11 mouse cellular contexts compared by ENCODE assay signal in the genomic region with DNA sequence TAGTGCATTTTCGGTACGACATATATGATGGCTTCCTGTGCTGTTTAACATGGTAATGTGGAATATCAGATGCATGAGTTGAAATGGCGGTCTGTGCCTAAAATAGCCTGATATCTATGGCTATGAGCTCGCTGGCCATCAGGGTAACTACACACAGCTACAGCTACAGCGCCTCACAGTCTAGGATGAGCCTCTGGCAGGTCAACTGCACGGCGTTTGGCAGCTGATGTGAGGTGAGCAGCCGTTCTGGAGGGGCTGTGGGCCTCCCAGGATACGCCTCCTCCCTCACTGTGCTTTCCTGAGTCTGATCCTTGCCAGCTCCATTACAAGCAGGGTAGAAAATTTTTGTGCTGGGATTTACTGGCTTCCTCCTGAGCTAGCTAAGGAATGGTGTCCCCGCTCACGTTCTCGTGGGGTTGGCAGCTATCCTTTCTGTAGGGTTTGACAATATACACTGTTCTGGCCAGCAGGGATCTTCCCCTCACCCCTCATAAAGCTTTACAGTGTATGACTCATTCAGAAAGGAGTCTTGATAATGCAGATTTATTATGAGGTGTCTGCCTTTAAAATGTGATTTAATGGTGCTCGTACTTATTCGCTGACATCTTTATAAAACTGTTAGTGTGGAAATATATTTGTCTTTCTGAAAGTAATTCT.
A peak's percentile ranks its signal among the peaks of the same experiment; 100 is the strongest.
DNase-seq lines count a peak whose midpoint lies in the region; ATAC-seq and TF ChIP-seq lines count a peak whose summit lies in the region.
"Had no signal": no experiment of that assay in that cellular context is flagged by ENCODE, and none has a peak within 500 bp of the region (broad histone marks: within the 10 kb centered on the region; RNA-seq: fewer than 3 reads in every experiment).

No protein-coding gene starts in this region.

- no peaks in the 10 kb centered on the region for H3K27me3 ChIP-seq in forebrain, embryonic 12.5 days
- H3K27me3 ChIP-seq in forebrain, postnatal 0 days (ENCODE audit: insufficient read depth, low read length) = no peaks in the 10 kb centered on the region
- no peaks in the 10 kb centered on the region for H3K27me3 ChIP-seq in stomach, embryonic 14.5 days (ENCODE audit: control insufficient read depth, insufficient read depth, low read length)
- no peaks in the 10 kb centered on the region for H3K27me3 ChIP-seq in stomach, postnatal 0 days (ENCODE audit: control insufficient read depth, insufficient read depth, low read length)
- no peaks in the 10 kb centered on the region for H3K27me3 ChIP-seq in limb, embryonic 12.5 days
- no peaks in the 10 kb centered on the region for H3K27me3 ChIP-seq in stomach, embryonic 16.5 days (ENCODE audit: control insufficient read depth, insufficient read depth, low read length)
- H3K27me3 ChIP-seq: liver, embryonic 13.5 days had no signal

- H3K4me3 ChIP-seq in forebrain, embryonic 12.5 days (replicated peaks) = no peak overlapping the region
- H3K4me3 ChIP-seq in forebrain, postnatal 0 days (ENCODE audit: low read depth, low read length) = no peak overlapping the region
- no peak overlapping the region for H3K4me3 ChIP-seq in stomach, embryonic 14.5 days (ENCODE audit: low read depth, low read length)
- H3K4me3 ChIP-seq in stomach, postnatal 0 days (ENCODE audit: low read depth, low read length) = no peak overlapping the region
- no peak overlapping the region for H3K4me3 ChIP-seq in limb, embryonic 12.5 days (replicated peaks)
- H3K4me3 ChIP-seq in stomach, embryonic 16.5 days (replicated peaks; ENCODE audit: low read length) = no peak overlapping the region
- H3K4me3 ChIP-seq: liver, embryonic 13.5 days had no signal

- WGBS in forebrain, embryonic 12.5 days = 75% methylated on average over 14 of the region's 14 CpGs
- WGBS in forebrain, postnatal 0 days = 52% methylated on average over 14 of the region's 14 CpGs
- WGBS in stomach, embryonic 14.5 days = 55% methylated on average over 14 of the region's 14 CpGs
- 56% methylated on average over 14 of the region's 14 CpGs for WGBS in stomach, postnatal 0 days
- WGBS in limb, embryonic 12.5 days = 57% methylated on average over 14 of the region's 14 CpGs
- 55% methylated on average over 14 of the region's 14 CpGs for WGBS in stomach, embryonic 16.5 days

- H3K9me3 ChIP-seq in forebrain, embryonic 12.5 days = no peaks in the 10 kb centered on the region
- H3K9me3 ChIP-seq in forebrain, postnatal 0 days (ENCODE audit: low read length) = no peaks in the 10 kb centered on the region
- H3K9me3 ChIP-seq in stomach, embryonic 14.5 days (ENCODE audit: control insufficient read depth, low read depth, low read length) = no peaks in the 10 kb centered on the region
- H3K9me3 ChIP-seq in stomach, postnatal 0 days (ENCODE audit: control insufficient read depth, low read length) = no peaks in the 10 kb centered on the region
- no peaks in the 10 kb centered on the region for H3K9me3 ChIP-seq in limb, embryonic 12.5 days
- no peaks in the 10 kb centered on the region for H3K9me3 ChIP-seq in stomach, embryonic 16.5 days (replicated peaks; ENCODE audit: control insufficient read depth, low read length)
- H3K9me3 ChIP-seq: liver, embryonic 13.5 days had no signal

- H3K4me1 ChIP-seq in forebrain, embryonic 12.5 days = peaks cover 55% of the 10 kb centered on the region
- H3K4me1 ChIP-seq in forebrain, postnatal 0 days (ENCODE audit: insufficient read depth) = no peaks in the 10 kb centered on the region; the same call in 1 of the 2 replicates
- peaks cover 19% of the 10 kb centered on the region; the same call in 1 of the 2 replicates for H3K4me1 ChIP-seq in stomach, embryonic 14.5 days (ENCODE audit: control insufficient read depth, insufficient read depth, low read length)
- no peaks in the 10 kb centered on the region for H3K4me1 ChIP-seq in stomach, postnatal 0 days (replicated peaks; ENCODE audit: control insufficient read depth, insufficient read depth)
- peaks cover 58% of the 10 kb centered on the region for H3K4me1 ChIP-seq in limb, embryonic 12.5 days (replicated peaks)
- H3K4me1 ChIP-seq in stomach, embryonic 16.5 days (ENCODE audit: control insufficient read depth, insufficient read depth, low read length) = peaks cover 32% of the 10 kb centered on the region

- no peak for TF ChIP-seq CTCF in forebrain, postnatal 0 days (IDR thresholded peaks at IDR 0.05; ENCODE audit: low read depth)
- TF ChIP-seq CTCF in stomach, postnatal 0 days (IDR thresholded peaks at IDR 0.05; ENCODE audit: low read depth) = no peak

- no peaks in the 10 kb centered on the region for H3K36me3 ChIP-seq in forebrain, embryonic 12.5 days (replicated peaks)
- no peaks in the 10 kb centered on the region for H3K36me3 ChIP-seq in forebrain, postnatal 0 days (ENCODE audit: insufficient read depth)
- no peaks in the 10 kb centered on the region for H3K36me3 ChIP-seq in stomach, embryonic 14.5 days (ENCODE audit: control insufficient read depth, insufficient read depth, low read length)
- no peaks in the 10 kb centered on the region for H3K36me3 ChIP-seq in stomach, postnatal 0 days (ENCODE audit: control insufficient read depth, insufficient read depth, low read length)
- H3K36me3 ChIP-seq in limb, embryonic 12.5 days = no peaks in the 10 kb centered on the region
- H3K36me3 ChIP-seq in stomach, embryonic 16.5 days (ENCODE audit: control insufficient read depth, insufficient read depth, low read length) = no peaks in the 10 kb centered on the region
- H3K36me3 ChIP-seq: liver, embryonic 13.5 days had no signal

- no peak for DNase-seq in forebrain, postnatal 0 days
- no peak for DNase-seq in stomach, postnatal 0 days (ENCODE audit: low spot score)
- no peak for DNase-seq in ovary, postnatal 36 days (ENCODE audit: low spot score)
- DNase-seq: kidney, postnatal 14 days; liver, embryonic 13.5 days; thymus, adult 18-20 months had no signal

- ATAC-seq in forebrain, embryonic 12.5 days (ENCODE audit: low FRiP score) = no peak
- no peak for ATAC-seq in forebrain, postnatal 0 days
- peak; percentile 53; the same call in 1 of the 2 replicates for ATAC-seq in stomach, embryonic 14.5 days (ENCODE audit: insufficient number of reproducible peaks, insufficient read depth, low FRiP score, low read depth)
- no peak for ATAC-seq in stomach, postnatal 0 days (ENCODE audit: low FRiP score, low TSS enrichment)
- ATAC-seq in limb, embryonic 12.5 days (ENCODE audit: insufficient number of reproducible peaks, insufficient read depth, low FRiP score, low TSS enrichment, low read depth) = no peak
- ATAC-seq in stomach, embryonic 16.5 days (ENCODE audit: insufficient read depth, low FRiP score) = peak; percentile 37; the same call in 1 of the 2 replicates
- no peak for ATAC-seq in CD4-positive, CD25-positive, alpha-beta regulatory T cell, adult 4 months

- TF ChIP-seq EP300 in stomach, postnatal 0 days (optimal IDR thresholded peaks at IDR 0.05) = no peak

- H3K27ac ChIP-seq in forebrain, embryonic 12.5 days = 0 out of 2 replicates have a peak overlapping the region, but pooled peaks have one; percentile 2
- H3K27ac ChIP-seq in forebrain, postnatal 0 days (ENCODE audit: low read depth, low read length) = no peak overlapping the region
- no peak overlapping the region; the same call in 1 of the 2 replicates for H3K27ac ChIP-seq in stomach, embryonic 14.5 days (ENCODE audit: low read length)
- H3K27ac ChIP-seq in stomach, postnatal 0 days (replicated peaks) = no peak overlapping the region
- H3K27ac ChIP-seq in limb, embryonic 12.5 days = peak overlapping the region; percentile 62; the same call in 1 of the 2 replicates
- H3K27ac ChIP-seq in stomach, embryonic 16.5 days (ENCODE audit: low read length) = peak overlapping the region; percentile 2; the same call in 1 of the 2 replicates
- H3K27ac ChIP-seq: liver, embryonic 13.5 days had no signal

- H3K4me2 ChIP-seq in forebrain, embryonic 12.5 days = no peak overlapping the region
- H3K4me2 ChIP-seq in forebrain, postnatal 0 days (ENCODE audit: low read depth) = no peak overlapping the region
- no peak overlapping the region for H3K4me2 ChIP-seq in stomach, embryonic 14.5 days (replicated peaks; ENCODE audit: low read depth, low read length)
- no peak overlapping the region for H3K4me2 ChIP-seq in stomach, postnatal 0 days (replicated peaks; ENCODE audit: low read depth)
- H3K4me2 ChIP-seq in limb, embryonic 12.5 days = no peak overlapping the region; the same call in 1 of the 2 replicates
- no peak overlapping the region for H3K4me2 ChIP-seq in stomach, embryonic 16.5 days (ENCODE audit: low read depth, low read length)
- H3K4me2 ChIP-seq: liver, embryonic 13.5 days had no signal

- no peak overlapping the region for H3K9ac ChIP-seq in forebrain, embryonic 12.5 days
- no peak overlapping the region for H3K9ac ChIP-seq in forebrain, postnatal 0 days
- H3K9ac ChIP-seq in stomach, embryonic 14.5 days (replicated peaks; ENCODE audit: low read depth, low read length) = no peak overlapping the region
- H3K9ac ChIP-seq in stomach, postnatal 0 days (ENCODE audit: low read length) = no peak overlapping the region
- no peak overlapping the region for H3K9ac ChIP-seq in limb, embryonic 12.5 days (replicated peaks)
- no peak overlapping the region for H3K9ac ChIP-seq in stomach, embryonic 16.5 days (ENCODE audit: low read length)
- H3K9ac ChIP-seq: liver, embryonic 13.5 days had no signal

Comparison
In these comparisons a context has a peak if more than half of its experiments do, and no peak if none do; other contexts are left out.
1. ATAC-seq: peak in stomach, embryonic 14.5 days (single experiment) and stomach, embryonic 16.5 days (single experiment); none in forebrain, embryonic 12.5 days (single experiment), forebrain, postnatal 0 days (single experiment), stomach, postnatal 0 days (single experiment), limb, embryonic 12.5 days (single experiment) and CD4-positive, CD25-positive, alpha-beta regulatory T cell, adult 4 months (single experiment).
2. H3K27ac ChIP-seq: peak in forebrain, embryonic 12.5 days (single experiment), limb, embryonic 12.5 days (single experiment) and stomach, embryonic 16.5 days (single experiment); none in forebrain, postnatal 0 days (single experiment), stomach, embryonic 14.5 days (single experiment) and stomach, postnatal 0 days (single experiment).